Mouse (Mus musculus) left cerebral cortex, postnatal 4 days (tissue): ENCODE measurements around the gene Gadd45a. TPM values are rescaled to one million over a fixed set of nuclear protein-coding genes. Genes with fewer than 3 reads are reported as not detected.

Experiments used
- DNase-seq: peaks from one replicate; pipeline ENCODE4 v3.0.0-alpha.2; 2022
- intact Hi-C: fragments of 180-260 bp; cut with DNase I; formaldehyde crosslinking; loops from one replicate; pipeline ENCODE4 v1.15.1; 2025
- total RNA-seq, 2 experiments: library from RNA; stranded (reverse); gene quantifications; 2 replicates each; pipeline ENCODE4 v1.2.3; 2021

Gadd45a gene
- total RNA-seq, 2 experiments from 2014 or later = 3.2 to 4.0 TPM

- intact Hi-C loops = no loop called here
Observed at GRCm38 (mm10) chr6:66988363-66988762, 48.9 kb downstream of the Gadd45a start.

DNA sequence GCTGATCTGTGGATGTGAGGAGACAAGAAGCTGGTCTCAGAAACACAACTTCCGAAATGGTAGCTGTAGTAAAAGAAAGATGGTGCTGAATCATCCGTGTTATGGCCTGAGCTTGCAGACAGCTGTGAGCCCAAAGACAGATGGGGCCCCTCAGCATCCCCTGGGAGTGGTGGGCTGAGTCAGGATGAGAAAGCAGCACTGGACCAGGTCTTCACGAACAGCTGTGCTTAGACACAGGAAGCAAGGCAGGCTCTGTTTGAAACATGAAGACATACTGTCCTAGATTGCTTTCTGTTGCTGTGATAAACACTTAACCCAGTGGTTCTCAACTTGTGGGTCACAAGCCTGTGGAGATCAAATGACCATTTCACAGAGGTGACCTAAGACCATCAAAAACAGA lies 49.6 kb downstream of the Gadd45a start:
- intact Hi-C loops = no loop called here
- no peak for DNase-seq

More at GRCm38 (mm10) chr6:66988363-66988762, 48.9 kb downstream of the Gadd45a start:
- DNase-seq = no peak

DNA sequence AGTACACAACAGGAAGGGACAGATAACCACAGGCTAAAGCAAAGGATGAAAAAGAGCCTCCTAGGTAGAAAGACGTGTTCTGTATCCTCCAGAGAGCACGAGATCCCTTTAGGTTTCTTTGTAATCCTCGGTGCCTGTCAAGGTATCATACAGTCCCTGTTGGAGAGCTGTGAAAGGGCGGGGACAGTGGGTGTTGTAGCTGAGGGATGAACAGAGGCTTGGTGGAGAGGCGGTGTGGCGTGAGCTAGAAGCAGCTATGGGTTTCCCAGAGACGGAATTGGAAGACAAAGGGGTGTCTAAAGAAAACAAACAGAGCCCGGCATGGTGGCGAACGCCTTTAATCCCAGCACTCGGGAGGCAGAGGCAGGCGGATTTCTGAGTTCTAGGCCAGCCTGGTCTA lies 51.2 kb downstream of the Gadd45a start:
- intact Hi-C loops = no loop called here

GRCm38 (mm10) chr6:66985500-66985899 lies 51.8 kb downstream of the Gadd45a start:
- intact Hi-C loops = no loop called here
- no peak for DNase-seq

More for the DNA sequence above, 51.2 kb downstream of the Gadd45a start:
- no peak for DNase-seq

Other genes starting within 250 kb of the Gadd45a start
- not detected for gene Vmn1r39, start 226.8 kb downstream of the Gadd45a start, total RNA-seq
- 10 to 100 TPM; 49.1 to 54.0 TPM for gene Gng12, start 141.1 kb downstream of the Gadd45a start, total RNA-seq
- 100 to 1,000 TPM; 284 to 314 TPM for gene Serbp1, start 200.7 kb upstream of the Gadd45a start, total RNA-seq